Mouse (Mus musculus): ENCODE data around the gene Sirt2. TPM values are rescaled to one million over a fixed set of nuclear protein-coding genes. Genes with fewer than 3 reads are reported as not detected.
A peak's percentile ranks its signal among the peaks of the same experiment; 100 is the strongest.

The Sirt2 gene
- polyA plus RNA-seq, 1 experiment from 2014 or later: 68.8 TPM

GRCm38 (mm10) chr7:28811640-28812275 is 45.2 kb downstream of the Sirt2 start:
- Histone ChIP-seq H3K4me1 (ENCODE audit: control insufficient read depth, insufficient read depth, low read length) (peaks cover 23% of the 10 kb centered on the region), H3K36me3 (ENCODE audit: control insufficient read depth, insufficient read depth, low read length) (peaks cover 37% of the 10 kb centered on the region)
- 11% methylated on average over 7 of the region's 7 CpGs for WGBS

GRCm38 (mm10) chr7:28812436-28812835 is 45.9 kb downstream of the Sirt2 start:
- Histone ChIP-seq H3K4me1 (ENCODE audit: control insufficient read depth, insufficient read depth, low read length) (peaks cover 23% of the 10 kb centered on the region), H3K4me3 (ENCODE audit: low read depth, low read length) (peak overlapping the region; percentile 85), H3K9me3 (ENCODE audit: control insufficient read depth, low read length) (no peaks in the 10 kb centered on the region), H3K27me3 (ENCODE audit: control insufficient read depth, insufficient read depth, low read length) (no peaks in the 10 kb centered on the region), H3K36me3 (ENCODE audit: control insufficient read depth, insufficient read depth, low read length) (peaks cover 43% of the 10 kb centered on the region), H3K4me2 (ENCODE audit: low read depth, severe bottlenecking) (peak overlapping the region; percentile 90), H3K9ac (ENCODE audit: low read length) (peak overlapping the region; percentile 96), H3K27ac (replicated peaks; ENCODE audit: low read depth, low read length) (no peak overlapping the region)
- DNase-seq (ENCODE audit: low spot score) (no peak), ATAC-seq (ENCODE audit: insufficient number of reproducible peaks, low FRiP score, low TSS enrichment, low read depth) (no peak)
- 85% methylated on average over 4 of the region's 4 CpGs for WGBS

More at GRCm38 (mm10) chr7:28811640-28812275, 45.2 kb downstream of the Sirt2 start:
- Histone ChIP-seq H3K27me3 (ENCODE audit: control insufficient read depth, insufficient read depth, low read length) (no peaks in the 10 kb centered on the region), H3K4me3 (ENCODE audit: low read depth, low read length) (peak overlapping the region; percentile 85), H3K9ac (ENCODE audit: low read length) (peak overlapping the region; percentile 96), H3K27ac (replicated peaks; ENCODE audit: low read depth, low read length) (no peak overlapping the region), H3K9me3 (ENCODE audit: control insufficient read depth, low read length) (no peaks in the 10 kb centered on the region), H3K4me2 (ENCODE audit: low read depth, severe bottlenecking) (peak overlapping the region; percentile 90)
- DNase-seq (ENCODE audit: low spot score): no peak
- no peak for ATAC-seq (ENCODE audit: insufficient number of reproducible peaks, low FRiP score, low TSS enrichment, low read depth)

GRCm38 (mm10) chr7:28812949-28813348 is 46.4 kb downstream of the Sirt2 start:
- Histone ChIP-seq H3K4me1 (ENCODE audit: control insufficient read depth, insufficient read depth, low read length) (peaks cover 19% of the 10 kb centered on the region), H3K27ac (replicated peaks; ENCODE audit: low read depth, low read length) (no peak overlapping the region), H3K9ac (ENCODE audit: low read length) (no peak overlapping the region)

GRCm38 (mm10) chr7:28814306-28815034 is 47.9 kb downstream of the Sirt2 start:
- no peak overlapping the region for H3K27ac ChIP-seq (replicated peaks; ENCODE audit: low read depth, low read length)
- no peak overlapping the region for H3K4me2 ChIP-seq (ENCODE audit: low read depth, severe bottlenecking)
- no peak for DNase-seq (ENCODE audit: low spot score)
- no peak for ATAC-seq (ENCODE audit: insufficient number of reproducible peaks, low FRiP score, low TSS enrichment, low read depth)
- no peaks in the 10 kb centered on the region for H3K27me3 ChIP-seq (ENCODE audit: control insufficient read depth, insufficient read depth, low read length)
- H3K9me3 ChIP-seq (ENCODE audit: control insufficient read depth, low read length): no peaks in the 10 kb centered on the region
- no peak overlapping the region for H3K9ac ChIP-seq (ENCODE audit: low read length)
- peaks cover 14% of the 10 kb centered on the region for H3K4me1 ChIP-seq (ENCODE audit: control insufficient read depth, insufficient read depth, low read length)
- H3K36me3 ChIP-seq (ENCODE audit: control insufficient read depth, insufficient read depth, low read length): peaks cover 59% of the 10 kb centered on the region
- H3K4me3 ChIP-seq (ENCODE audit: low read depth, low read length): no peak overlapping the region
- WGBS: 91% methylated on average over 5 of the region's 5 CpGs

More at GRCm38 (mm10) chr7:28812949-28813348, 46.4 kb downstream of the Sirt2 start:
- WGBS: 89% methylated on average over 5 of the region's 5 CpGs
- H3K4me3 ChIP-seq (ENCODE audit: low read depth, low read length): peak overlapping the region; percentile 85
- no peaks in the 10 kb centered on the region for H3K27me3 ChIP-seq (ENCODE audit: control insufficient read depth, insufficient read depth, low read length)
- DNase-seq (ENCODE audit: low spot score): no peak
- no peak for ATAC-seq (ENCODE audit: insufficient number of reproducible peaks, low FRiP score, low TSS enrichment, low read depth)
- H3K36me3 ChIP-seq (ENCODE audit: control insufficient read depth, insufficient read depth, low read length): peaks cover 47% of the 10 kb centered on the region
- H3K4me2 ChIP-seq (ENCODE audit: low read depth, severe bottlenecking): peak overlapping the region; percentile 90; the same call in 1 of the 2 replicates
- H3K9me3 ChIP-seq (ENCODE audit: control insufficient read depth, low read length): no peaks in the 10 kb centered on the region

GRCm38 (mm10) chr7:28815230-28815629 is 48.7 kb downstream of the Sirt2 start:
- Histone ChIP-seq H3K4me2 (ENCODE audit: low read depth, severe bottlenecking) (no peak overlapping the region), H3K4me1 (ENCODE audit: control insufficient read depth, insufficient read depth, low read length) (peaks cover 14% of the 10 kb centered on the region), H3K27ac (replicated peaks; ENCODE audit: low read depth, low read length) (no peak overlapping the region), H3K36me3 (ENCODE audit: control insufficient read depth, insufficient read depth, low read length) (peaks cover 66% of the 10 kb centered on the region), H3K4me3 (ENCODE audit: low read depth, low read length) (no peak overlapping the region), H3K9ac (ENCODE audit: low read length) (no peak overlapping the region), H3K27me3 (ENCODE audit: control insufficient read depth, insufficient read depth, low read length) (no peaks in the 10 kb centered on the region), H3K9me3 (ENCODE audit: control insufficient read depth, low read length) (no peaks in the 10 kb centered on the region)
- 94% methylated on average over 9 of the region's 9 CpGs for WGBS
- DNase-seq (ENCODE audit: low spot score): no peak
- no peak for ATAC-seq (ENCODE audit: insufficient number of reproducible peaks, low FRiP score, low TSS enrichment, low read depth)

- H3K27me3 ChIP-seq (ENCODE audit: control insufficient read depth, insufficient read depth, low read length): no peaks in the 10 kb centered on the region
- no peak overlapping the region for H3K9ac ChIP-seq (ENCODE audit: low read length)
- H3K27ac ChIP-seq (replicated peaks; ENCODE audit: low read depth, low read length): no peak overlapping the region
- no peak for DNase-seq (ENCODE audit: low spot score)
- no peak overlapping the region for H3K4me3 ChIP-seq (ENCODE audit: low read depth, low read length)
- peaks cover 74% of the 10 kb centered on the region for H3K36me3 ChIP-seq (ENCODE audit: control insufficient read depth, insufficient read depth, low read length)
- H3K9me3 ChIP-seq (ENCODE audit: control insufficient read depth, low read length): no peaks in the 10 kb centered on the region
- ATAC-seq (ENCODE audit: insufficient number of reproducible peaks, low FRiP score, low TSS enrichment, low read depth): no peak
- H3K4me2 ChIP-seq (ENCODE audit: low read depth, severe bottlenecking): no peak overlapping the region
- 91% methylated on average over 9 of the region's 9 CpGs for WGBS
- peaks cover 14% of the 10 kb centered on the region for H3K4me1 ChIP-seq (ENCODE audit: control insufficient read depth, insufficient read depth, low read length)
Observed at GRCm38 (mm10) chr7:28816201-28816600, 49.7 kb downstream of the Sirt2 start.

- Histone ChIP-seq H3K9me3 (ENCODE audit: control insufficient read depth, low read length) (no peaks in the 10 kb centered on the region), H3K27ac (replicated peaks; ENCODE audit: low read depth, low read length) (no peak overlapping the region), H3K9ac (ENCODE audit: low read length) (no peak overlapping the region), H3K27me3 (ENCODE audit: control insufficient read depth, insufficient read depth, low read length) (no peaks in the 10 kb centered on the region), H3K4me1 (ENCODE audit: control insufficient read depth, insufficient read depth, low read length) (peaks cover 14% of the 10 kb centered on the region), H3K4me3 (ENCODE audit: low read depth, low read length) (no peak overlapping the region), H3K4me2 (ENCODE audit: low read depth, severe bottlenecking) (no peak overlapping the region), H3K36me3 (ENCODE audit: control insufficient read depth, insufficient read depth, low read length) (peaks cover 80% of the 10 kb centered on the region)
- 94% methylated on average over 10 of the region's 10 CpGs for WGBS
- ATAC-seq (ENCODE audit: insufficient number of reproducible peaks, low FRiP score, low TSS enrichment, low read depth) (no peak), DNase-seq (ENCODE audit: low spot score) (no peak)
Observed at GRCm38 (mm10) chr7:28816920-28817319, 50.4 kb downstream of the Sirt2 start.

GRCm38 (mm10) chr7:28817524-28817923 is 51.0 kb downstream of the Sirt2 start:
- Histone ChIP-seq H3K4me3 (ENCODE audit: low read depth, low read length) (no peak overlapping the region), H3K9me3 (ENCODE audit: control insufficient read depth, low read length) (no peaks in the 10 kb centered on the region)

More at GRCm38 (mm10) chr7:28817524-28817923, 51.0 kb downstream of the Sirt2 start:
- 79% methylated on average over 6 of the region's 6 CpGs for WGBS
- Histone ChIP-seq H3K4me2 (ENCODE audit: low read depth, severe bottlenecking) (no peak overlapping the region), H3K9ac (ENCODE audit: low read length) (no peak overlapping the region), H3K36me3 (ENCODE audit: control insufficient read depth, insufficient read depth, low read length) (peaks cover 82% of the 10 kb centered on the region), H3K4me1 (ENCODE audit: control insufficient read depth, insufficient read depth, low read length) (peaks cover 10% of the 10 kb centered on the region; the same call in 1 of the 2 replicates), H3K27me3 (ENCODE audit: control insufficient read depth, insufficient read depth, low read length) (no peaks in the 10 kb centered on the region), H3K27ac (replicated peaks; ENCODE audit: low read depth, low read length) (no peak overlapping the region)
- DNase-seq (ENCODE audit: low spot score) (no peak), ATAC-seq (ENCODE audit: insufficient number of reproducible peaks, low FRiP score, low TSS enrichment, low read depth) (no peak)

Data from limb, embryonic 11.5 days (tissue).